Mouse (Mus musculus): ENCODE data around the gene Ccdc188. TPM values are rescaled to one million over a fixed set of nuclear protein-coding genes. Genes with fewer than 3 reads are reported as not detected.
A peak's percentile ranks its signal among the peaks of the same experiment; 100 is the strongest.

The Ccdc188 gene
- polyA plus RNA-seq, 2 experiments: not detected

DNA sequence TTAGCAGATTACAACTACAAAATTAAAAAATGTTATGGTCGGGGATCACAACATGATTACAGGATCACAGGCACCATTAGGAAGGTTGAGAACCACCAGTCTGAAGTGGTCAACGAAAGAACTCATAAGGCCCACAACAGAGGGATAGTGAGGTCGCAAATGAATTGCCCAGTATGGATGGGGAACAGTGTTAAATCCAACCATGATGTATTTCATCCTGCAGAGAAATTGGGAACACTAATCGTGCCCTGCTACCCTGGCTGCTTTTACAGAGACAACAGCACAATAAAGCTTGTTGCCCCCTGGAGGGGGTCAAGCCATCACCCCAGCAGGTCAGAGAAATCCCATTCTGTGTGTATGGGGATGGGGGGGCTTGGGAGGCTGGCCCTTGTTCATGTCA, 32.6 kb downstream of the Ccdc188 start:
- H3K9me3 ChIP-seq (ENCODE audit: control insufficient read depth, low read length): no peaks in the 10 kb centered on the region
- peak overlapping the region; percentile 90 for H3K9ac ChIP-seq (ENCODE audit: low read depth, low read length, severe bottlenecking)
- H3K4me1 ChIP-seq (ENCODE audit: control insufficient read depth, insufficient read depth, low read length): peaks cover 28% of the 10 kb centered on the region
- no peak for TF ChIP-seq POLR2A (IDR thresholded peaks at IDR 0.05; ENCODE audit: borderline replicate concordance, extremely low read depth, insufficient read depth, insufficient read length)
- H3K36me3 ChIP-seq (ENCODE audit: control insufficient read depth, insufficient read depth, low read length): peaks cover 66% of the 10 kb centered on the region
- 63% methylated on average over 4 of the region's 4 CpGs for WGBS
- ATAC-seq (ENCODE audit: low FRiP score, low read depth): no peak
- H3K27ac ChIP-seq (replicated peaks; ENCODE audit: low read depth, low read length): 0 out of 2 replicates have a peak overlapping the region, but pooled peaks have one; percentile 91
- peak overlapping the region; percentile 87 for H3K4me3 ChIP-seq (replicated peaks; ENCODE audit: low read length)
- peak overlapping the region; percentile 85 for H3K4me2 ChIP-seq (replicated peaks; ENCODE audit: low read depth, low read length, severe bottlenecking)
- no peak for DNase-seq (ENCODE audit: low spot score)
- no peaks in the 10 kb centered on the region for H3K27me3 ChIP-seq (ENCODE audit: control insufficient read depth, insufficient read depth, low read length)

DNA sequence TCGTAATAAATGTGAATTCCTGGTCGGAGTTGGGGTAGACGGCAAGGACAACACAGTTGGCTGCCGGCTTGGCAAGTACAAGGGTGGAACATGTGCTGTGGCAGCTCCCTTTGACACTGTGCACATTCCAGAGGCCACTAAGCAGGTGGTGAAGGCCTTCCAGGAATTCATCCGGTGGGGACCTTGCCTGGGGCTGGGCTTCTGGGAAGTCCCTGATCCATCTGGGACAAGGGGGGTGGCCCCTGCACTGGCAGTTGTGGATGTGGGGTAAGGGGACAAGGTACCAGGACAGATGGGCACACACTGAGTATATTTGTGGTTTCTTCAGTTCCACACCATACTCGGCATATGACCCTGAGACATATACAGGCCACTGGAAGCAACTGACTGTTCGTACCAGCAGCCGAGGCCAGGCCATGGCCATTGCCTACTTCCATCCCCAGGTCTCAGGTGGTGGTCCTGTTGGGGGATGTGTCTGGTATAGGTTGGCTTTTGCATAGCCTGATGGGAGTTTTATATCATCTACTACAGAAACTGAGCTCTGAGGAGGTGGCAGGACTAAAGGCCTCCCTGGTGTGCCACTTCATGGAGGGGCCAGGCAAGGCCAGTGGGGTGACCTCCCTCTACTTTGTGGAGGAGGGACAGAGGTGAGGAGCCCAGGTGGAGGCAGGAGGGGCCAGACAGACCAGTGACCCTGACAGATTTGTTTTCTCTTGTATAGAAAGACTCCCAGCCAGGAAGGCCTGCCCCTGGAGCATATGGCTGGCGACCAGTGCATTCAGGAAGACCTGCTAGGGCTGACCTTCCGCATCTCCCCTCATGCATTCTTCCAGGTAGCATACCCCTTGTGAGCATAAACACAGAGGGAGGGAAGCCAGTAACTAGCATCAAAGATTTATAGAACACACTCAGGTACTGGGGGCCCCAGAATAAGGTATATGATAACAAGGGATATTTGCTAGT, 33.4 kb downstream of the Ccdc188 start:
- H3K36me3 ChIP-seq (ENCODE audit: control insufficient read depth, insufficient read depth, low read length): peaks cover 65% of the 10 kb centered on the region
- peak overlapping the region; percentile 90 for H3K9ac ChIP-seq (ENCODE audit: low read depth, low read length, severe bottlenecking)
- ATAC-seq (ENCODE audit: low FRiP score, low read depth): no peak
- peaks cover 28% of the 10 kb centered on the region for H3K4me1 ChIP-seq (ENCODE audit: control insufficient read depth, insufficient read depth, low read length)
- H3K9me3 ChIP-seq (ENCODE audit: control insufficient read depth, low read length): no peaks in the 10 kb centered on the region
- no peak for TF ChIP-seq POLR2A (IDR thresholded peaks at IDR 0.05; ENCODE audit: borderline replicate concordance, extremely low read depth, insufficient read depth, insufficient read length)
- peak overlapping the region; percentile 87; the same call in 1 of the 2 replicates for H3K4me3 ChIP-seq (replicated peaks; ENCODE audit: low read length)
- no peaks in the 10 kb centered on the region for H3K27me3 ChIP-seq (ENCODE audit: control insufficient read depth, insufficient read depth, low read length)
- DNase-seq (ENCODE audit: low spot score): no peak
- H3K4me2 ChIP-seq (replicated peaks; ENCODE audit: low read depth, low read length, severe bottlenecking): peak overlapping the region; percentile 85
- H3K27ac ChIP-seq (replicated peaks; ENCODE audit: low read depth, low read length): no peak overlapping the region
- 66% methylated on average over 10 of the region's 10 CpGs for WGBS

DNA sequence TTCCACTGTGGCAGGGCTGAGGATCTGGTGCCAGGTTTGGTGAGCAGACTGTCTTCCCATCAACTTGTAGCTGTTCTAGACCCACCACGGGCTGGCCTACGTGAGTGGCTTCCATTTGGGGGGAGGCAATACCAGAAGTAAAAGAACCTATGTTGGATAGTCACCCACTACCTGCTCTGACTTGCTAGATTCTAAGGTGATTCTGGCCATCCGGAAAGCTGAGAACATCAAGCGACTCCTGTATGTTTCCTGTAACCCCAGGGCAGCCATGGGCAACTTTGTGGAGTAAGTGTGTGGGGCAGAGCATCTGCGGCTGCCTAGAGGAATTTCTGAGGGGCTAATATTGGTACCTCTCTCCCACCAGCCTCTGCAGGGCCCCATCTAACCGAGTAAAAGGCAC, 35.1 kb downstream of the Ccdc188 start:
- 82% methylated on average over 6 of the region's 6 CpGs for WGBS
- no peak overlapping the region for H3K9ac ChIP-seq (ENCODE audit: low read depth, low read length, severe bottlenecking)
- peaks cover 70% of the 10 kb centered on the region for H3K36me3 ChIP-seq (ENCODE audit: control insufficient read depth, insufficient read depth, low read length)

DNA sequence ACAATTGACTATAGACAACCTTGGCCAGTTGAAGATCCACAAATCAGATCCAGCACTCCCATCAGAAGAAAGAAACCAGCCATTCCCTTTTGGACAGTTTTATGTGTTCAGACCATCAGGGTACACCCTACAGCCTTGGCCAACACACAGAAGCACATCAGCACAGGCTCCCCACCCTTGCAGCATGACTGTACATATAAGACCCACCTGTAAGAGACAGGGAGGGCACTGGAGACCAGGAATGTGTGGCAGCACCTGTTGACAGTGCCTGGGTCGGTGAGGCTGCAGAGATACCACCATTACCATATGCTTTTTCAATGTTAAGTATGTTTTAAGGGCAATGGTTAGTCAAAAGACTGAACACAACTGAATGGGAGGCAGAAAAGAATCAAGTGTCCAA, 36.2 kb downstream of the Ccdc188 start:
- TF ChIP-seq POLR2A (IDR thresholded peaks at IDR 0.05; ENCODE audit: borderline replicate concordance, extremely low read depth, insufficient read depth, insufficient read length): no peak
- H3K9ac ChIP-seq (ENCODE audit: low read depth, low read length, severe bottlenecking): no peak overlapping the region
- H3K4me3 ChIP-seq (replicated peaks; ENCODE audit: low read length): no peak overlapping the region
- WGBS: 82% methylated on average over 1 of the region's 1 CpGs
- no peaks in the 10 kb centered on the region for H3K27me3 ChIP-seq (ENCODE audit: control insufficient read depth, insufficient read depth, low read length)
- H3K4me2 ChIP-seq (replicated peaks; ENCODE audit: low read depth, low read length, severe bottlenecking): no peak overlapping the region
- H3K4me1 ChIP-seq (ENCODE audit: control insufficient read depth, insufficient read depth, low read length): peaks cover 16% of the 10 kb centered on the region; the same call in 1 of the 2 replicates
- no peak overlapping the region for H3K27ac ChIP-seq (replicated peaks; ENCODE audit: low read depth, low read length)
- ATAC-seq (ENCODE audit: low FRiP score, low read depth) (no peak), DNase-seq (ENCODE audit: low spot score) (no peak)
- no peaks in the 10 kb centered on the region for H3K9me3 ChIP-seq (ENCODE audit: control insufficient read depth, low read length)
- peaks cover 80% of the 10 kb centered on the region for H3K36me3 ChIP-seq (ENCODE audit: control insufficient read depth, insufficient read depth, low read length)

More for the DNA sequence above, 35.1 kb downstream of the Ccdc188 start:
- H3K4me3 ChIP-seq (replicated peaks; ENCODE audit: low read length): no peak overlapping the region
- DNase-seq (ENCODE audit: low spot score) (no peak), ATAC-seq (ENCODE audit: low FRiP score, low read depth) (no peak)
- H3K27ac ChIP-seq (replicated peaks; ENCODE audit: low read depth, low read length): no peak overlapping the region
- H3K4me1 ChIP-seq (ENCODE audit: control insufficient read depth, insufficient read depth, low read length): peaks cover 16% of the 10 kb centered on the region; the same call in 1 of the 2 replicates
- no peaks in the 10 kb centered on the region for H3K9me3 ChIP-seq (ENCODE audit: control insufficient read depth, low read length)
- H3K27me3 ChIP-seq (ENCODE audit: control insufficient read depth, insufficient read depth, low read length): no peaks in the 10 kb centered on the region
- no peak overlapping the region for H3K4me2 ChIP-seq (replicated peaks; ENCODE audit: low read depth, low read length, severe bottlenecking)
- no peak for TF ChIP-seq POLR2A (IDR thresholded peaks at IDR 0.05; ENCODE audit: borderline replicate concordance, extremely low read depth, insufficient read depth, insufficient read length)

DNA sequence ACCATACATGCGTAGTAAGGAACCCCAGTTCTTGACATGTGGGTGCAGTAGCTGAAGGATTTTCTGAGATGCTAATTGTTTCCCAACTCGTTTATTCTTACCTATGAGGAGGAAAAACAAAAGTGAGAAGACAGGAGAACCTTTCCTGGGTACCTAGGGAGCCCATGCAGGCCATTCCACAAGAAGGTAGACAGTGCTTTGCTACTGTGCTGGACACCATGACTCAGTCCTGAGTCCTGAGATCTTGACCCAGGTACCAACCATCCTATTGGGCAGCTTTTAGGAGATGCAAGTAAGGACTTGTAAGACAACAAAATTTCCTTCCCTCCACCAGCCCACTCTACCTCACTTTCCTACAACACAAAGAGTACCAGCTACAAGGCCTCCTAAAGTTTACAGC, 40.5 kb downstream of the Ccdc188 start, which contains the start of gene Gm49776:
TSS of gene Gm49776 (minus strand) at position 101 of the 400 bp plus-strand sequence.
- Histone ChIP-seq H3K9ac (ENCODE audit: low read depth, low read length, severe bottlenecking) (no peak within 1 kb of the TSS), H3K36me3 (ENCODE audit: control insufficient read depth, insufficient read depth, low read length) (peaks cover 93% of the 10 kb centered on the region), H3K4me1 (ENCODE audit: control insufficient read depth, insufficient read depth, low read length) (no peaks in the 10 kb centered on the region), H3K27ac (replicated peaks; ENCODE audit: low read depth, low read length) (no peak within 1 kb of the TSS), H3K27me3 (ENCODE audit: control insufficient read depth, insufficient read depth, low read length) (no peaks in the 10 kb centered on the region), H3K9me3 (ENCODE audit: control insufficient read depth, low read length) (no peaks in the 10 kb centered on the region), H3K4me3 (replicated peaks; ENCODE audit: low read length) (no peak within 1 kb of the TSS), H3K4me2 (replicated peaks; ENCODE audit: low read depth, low read length, severe bottlenecking) (no peak within 1 kb of the TSS)
- 96% methylated on average over 2 of the region's 2 CpGs for WGBS
- no peak for ATAC-seq (ENCODE audit: low FRiP score, low read depth)
- no peak for DNase-seq (ENCODE audit: low spot score)
- no peak for TF ChIP-seq POLR2A (IDR thresholded peaks at IDR 0.05; ENCODE audit: borderline replicate concordance, extremely low read depth, insufficient read depth, insufficient read length)

All from limb, embryonic 14.5 days (tissue).